In the genomic region with DNA sequence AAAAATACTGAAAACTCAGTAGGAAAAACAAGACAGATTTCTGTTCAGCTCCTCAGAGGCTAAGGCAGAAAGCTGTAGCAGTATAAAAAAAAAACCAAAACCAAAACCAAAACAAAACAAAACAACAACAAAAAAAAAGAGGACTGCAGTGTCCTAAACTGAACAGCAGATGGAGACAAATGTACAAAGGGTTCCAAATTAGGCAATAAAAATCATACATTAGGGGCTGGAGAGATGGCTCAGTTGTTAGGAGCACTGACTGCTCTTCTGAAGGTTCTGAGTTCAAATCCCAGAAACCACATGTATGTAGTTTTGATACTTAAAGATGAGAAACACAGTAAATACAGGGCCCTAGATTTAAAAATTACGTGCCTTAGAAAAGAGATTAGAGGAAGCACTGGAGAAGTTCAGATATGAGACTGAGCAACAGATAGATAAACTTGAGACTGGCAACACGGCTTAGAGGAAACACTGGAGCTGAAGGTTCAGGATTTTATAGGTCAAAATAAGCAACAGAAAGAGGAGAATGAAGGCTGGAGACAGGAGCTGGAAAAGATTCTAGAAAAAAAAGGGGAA, we compare ENCODE assay signal across 1 mouse cellular context.
TF ChIP-seq lines count a peak whose summit lies in the region.

No protein-coding gene starts in this region.

TF ChIP-seq in CH12.LX, 34 proteins besides CTCF, POLR2A, EP300 and RAD21 (continued from another document):
- TF ChIP-seq ELF1 (IDR thresholded peaks at IDR 0.05; ENCODE audit: low read depth, low read length), result peak; percentile 59; the same call in 1 of the 2 replicates
- no peak for TF ChIP-seq ETS1 (conservative IDR thresholded peaks at IDR 0.05; ENCODE audit: low read depth, low read length)
- TF ChIP-seq ZKSCAN1 (IDR thresholded peaks at IDR 0.05; ENCODE audit: borderline replicate concordance, low read depth, low read length), result no peak
- TF ChIP-seq PAX5 (IDR thresholded peaks at IDR 0.05; ENCODE audit: low read length), result no peak
- no peak for TF ChIP-seq JUN (IDR thresholded peaks at IDR 0.05; ENCODE audit: insufficient read depth, low read depth, low read length)
- no peak for TF ChIP-seq JUND (conservative IDR thresholded peaks at IDR 0.05; ENCODE audit: low read depth, low read length)
